Mouse (Mus musculus) lung, embryonic 14.5 days (tissue): ENCODE measurements around the gene Ints12. TPM values are rescaled to one million over a fixed set of nuclear protein-coding genes. Genes with fewer than 3 reads are reported as not detected.

Experiments
- ATAC-seq: fragments of 200-750 bp; cut with Nextera tagmentation; 2 replicates; pipeline ENCODE4 v1.8.0; 2017; ENCODE audit warnings: mild to moderate bottlenecking, moderate TSS enrichment, moderate library complexity; ENCODE audit not compliant: insufficient read depth
- DNase-seq: peaks from one replicate; pipeline ENCODE4 v3.0.0-alpha.2; 2015
- H3K27ac ChIP-seq: fragments of 300-500 bp; sonication (generic); 2 replicates; pipeline ENCODE4 v1.5.1; 2014; ENCODE audit warnings: low read depth, mild to moderate bottlenecking, moderate library complexity
- H3K27me3 ChIP-seq: fragments of 300-500 bp; sonication (generic); 2 replicates; pipeline ENCODE4 v1.6.1; 2014; ENCODE audit warnings: low read length, control low read depth; ENCODE audit not compliant: insufficient read depth
- H3K36me3 ChIP-seq: fragments of 300-500 bp; sonication (generic); 2 replicates; pipeline ENCODE4 v1.6.1; 2014; ENCODE audit warnings: control low read depth; ENCODE audit not compliant: insufficient read depth
- H3K4me1 ChIP-seq: fragments of 300-500 bp; sonication (generic); 2 replicates; pipeline ENCODE4 v1.6.1; 2014; ENCODE audit warnings: antibody characterized with exemption, control low read depth; ENCODE audit not compliant: insufficient read depth
- H3K4me2 ChIP-seq: fragments of 300-500 bp; sonication (generic); 2 replicates; pipeline ENCODE4 v1.6.1; 2014; ENCODE audit warnings: mild to moderate bottlenecking
- H3K4me3 ChIP-seq: fragments of 300-500 bp; sonication (generic); 2 replicates; pipeline ENCODE4 v1.5.1; 2014; ENCODE audit warnings: low read depth, low read length
- H3K9ac ChIP-seq: fragments of 300-500 bp; sonication (generic); 2 replicates; pipeline ENCODE4 v1.6.1; 2014
- H3K9me3 ChIP-seq: fragments of 300-500 bp; sonication (generic); 2 replicates; pipeline ENCODE4 v1.6.1; 2016; ENCODE audit warnings: low read depth, low read length, control low read depth
- CTCF ChIP-seq: IDR thresholded peaks from 2 replicates; pipeline ENCODE4 v1.5.1; 2016; ENCODE audit warnings: antibody characterized with exemption, low read depth
- WGBS: fragments of 180-500 bp; shearing (Covaris S2); extraction: QIAGEN DNeasy Blood & Tissue Kit; methylation state at CpG from one replicate; pipeline ENCODE4 v1.1.7; 2014; 5-methylcytosine and 5-hydroxymethylcytosine counted together
- polyA plus RNA-seq: library from polyadenylated mRNA; unstranded; fragments of >200 nt; fragmentation: Nextera tagmentation; extraction: Ambion mirVana; gene quantifications from 2 replicates; pipeline ENCODE4 v1.2.1, GENCODE M21; 2014

Ints12 gene
- 22.7 and 24.7 TPM in 2 replicates for polyA plus RNA-seq

- Histone ChIP-seq H3K9me3 (no peaks in the 10 kb centered on the region), H3K9ac (peak within 1 kb of the TSS; percentile 95), H3K27ac (peak within 1 kb of the TSS; percentile 100), H3K4me1 (peaks cover 7% of the 10 kb centered on the region), H3K4me3 (peak within 1 kb of the TSS; percentile 75), H3K27me3 (no peaks in the 10 kb centered on the region), H3K36me3 (peaks cover 3% of the 10 kb centered on the region; the same call in 1 of the 2 replicates), H3K4me2 (peak within 1 kb of the TSS; percentile 59)
- DNase-seq: peak; percentile 98
- WGBS: 0% methylated on average over 52 of the region's 53 CpGs
- TF ChIP-seq CTCF: no peak
- peak; percentile 97 for ATAC-seq
Measured at GRCm38 (mm10) chr3:133091664-133092273, at the start of gene Ints12, which contains the start of gene Gstcd. Ints12 (plus strand) TSS chr3:133091840. Gstcd (minus strand) TSS chr3:133092033.

- ATAC-seq: no peak
- DNase-seq: no peak
- WGBS: 62% methylated on average over 2 of the region's 2 CpGs
- Histone ChIP-seq H3K9me3 (no peaks in the 10 kb centered on the region), H3K4me1 (no peaks in the 10 kb centered on the region), H3K9ac (no peak overlapping the region), H3K4me2 (no peak overlapping the region), H3K27ac (no peak overlapping the region), H3K36me3 (peaks cover 12% of the 10 kb centered on the region; the same call in 1 of the 2 replicates), H3K27me3 (no peaks in the 10 kb centered on the region), H3K4me3 (no peak overlapping the region)
- no peak for TF ChIP-seq CTCF
Measured at GRCm38 (mm10) chr3:133052068-133052467, 39.6 kb upstream of the Ints12 start.

GRCm38 (mm10) chr3:133075560-133075959 is 16.1 kb upstream of the Ints12 start:
- WGBS: 88% methylated on average over 10 of the region's 10 CpGs
- H3K9ac ChIP-seq: no peak overlapping the region
- no peak for ATAC-seq

DNA sequence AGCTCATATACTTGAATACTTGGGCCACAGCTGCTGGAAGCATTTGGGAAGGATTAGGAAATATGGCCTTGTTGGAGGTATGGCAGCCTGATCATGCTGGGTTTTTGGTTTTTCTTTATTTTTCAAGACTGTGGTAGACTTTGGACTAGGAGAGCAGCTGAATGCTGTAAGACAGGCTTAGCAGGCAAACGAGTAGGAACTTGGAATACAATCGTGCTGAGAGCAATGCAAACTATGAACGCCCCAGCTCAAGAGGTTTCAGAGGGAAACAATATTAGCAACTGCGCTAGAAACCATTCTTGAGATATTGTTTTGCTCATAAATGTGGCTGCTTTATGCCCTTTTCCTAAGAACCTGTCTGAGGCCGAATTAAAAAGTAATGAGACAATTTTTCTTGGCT is 8.9 kb upstream of the Ints12 start:
- DNase-seq: no peak
- no peak for ATAC-seq
- no peaks in the 10 kb centered on the region for H3K9me3 ChIP-seq
- H3K36me3 ChIP-seq: peaks cover 57% of the 10 kb centered on the region
- H3K4me3 ChIP-seq: no peak overlapping the region
- no peak overlapping the region for H3K4me2 ChIP-seq
- no peak overlapping the region for H3K27ac ChIP-seq
- no peaks in the 10 kb centered on the region for H3K4me1 ChIP-seq
- 78% methylated on average over 5 of the region's 5 CpGs for WGBS
- H3K9ac ChIP-seq: no peak overlapping the region
- no peaks in the 10 kb centered on the region for H3K27me3 ChIP-seq
- TF ChIP-seq CTCF: no peak

More at GRCm38 (mm10) chr3:133075560-133075959, 16.1 kb upstream of the Ints12 start:
- H3K4me2 ChIP-seq: no peak overlapping the region
- H3K9me3 ChIP-seq: no peaks in the 10 kb centered on the region
- TF ChIP-seq CTCF: no peak
- H3K27me3 ChIP-seq: no peaks in the 10 kb centered on the region
- no peak for DNase-seq
- peaks cover 43% of the 10 kb centered on the region for H3K36me3 ChIP-seq
- no peaks in the 10 kb centered on the region for H3K4me1 ChIP-seq
- no peak overlapping the region for H3K4me3 ChIP-seq
- no peak overlapping the region for H3K27ac ChIP-seq

GRCm38 (mm10) chr3:133085858-133086257 is 5.8 kb upstream of the Ints12 start:
- TF ChIP-seq CTCF: peak; percentile 38
- Histone ChIP-seq H3K27ac (no peak overlapping the region), H3K9me3 (no peaks in the 10 kb centered on the region), H3K4me2 (no peak overlapping the region), H3K27me3 (no peaks in the 10 kb centered on the region), H3K4me3 (no peak overlapping the region), H3K4me1 (no peaks in the 10 kb centered on the region), H3K9ac (no peak overlapping the region), H3K36me3 (peaks cover 36% of the 10 kb centered on the region)
- ATAC-seq (peak; percentile 72; the same call in 1 of the 2 replicates), DNase-seq (peak; percentile 88)
- WGBS: 59% methylated on average over 3 of the region's 3 CpGs

- no peaks in the 10 kb centered on the region for H3K27me3 ChIP-seq
- no peaks in the 10 kb centered on the region for H3K9me3 ChIP-seq
- H3K4me3 ChIP-seq: peak overlapping the region; percentile 75
- H3K4me1 ChIP-seq: peaks cover 7% of the 10 kb centered on the region
- H3K36me3 ChIP-seq: no peaks in the 10 kb centered on the region
- peak overlapping the region; percentile 100 for H3K27ac ChIP-seq
- H3K4me2 ChIP-seq: peak overlapping the region; percentile 59
- ATAC-seq (no peak), DNase-seq (peak; percentile 47)
- 3% methylated on average over 11 of the region's 11 CpGs for WGBS
- TF ChIP-seq CTCF: no peak
- H3K9ac ChIP-seq: peak overlapping the region; percentile 95
Measured at GRCm38 (mm10) chr3:133090247-133091120, 1.2 kb upstream of the Ints12 start.

GRCm38 (mm10) chr3:133091121-133091663 is 448 bp upstream of the Ints12 start:
- TF ChIP-seq CTCF: no peak

More at GRCm38 (mm10) chr3:133091121-133091663, 448 bp upstream of the Ints12 start:
- Histone ChIP-seq H3K4me1 (peaks cover 7% of the 10 kb centered on the region), H3K9ac (peak overlapping the region; percentile 95), H3K9me3 (no peaks in the 10 kb centered on the region), H3K4me2 (peak overlapping the region; percentile 59), H3K4me3 (peak overlapping the region; percentile 75), H3K27ac (peak overlapping the region; percentile 100), H3K36me3 (no peaks in the 10 kb centered on the region), H3K27me3 (no peaks in the 10 kb centered on the region)
- DNase-seq: peak; percentile 73
- ATAC-seq: peak; percentile 38; the same call in 1 of the 2 replicates
- under 1% methylated on average over 44 of the region's 44 CpGs for WGBS
